Mouse (Mus musculus) ovary, adult 18-20 months (tissue): ENCODE data around the gene Thrb.
A peak's percentile ranks its signal among the peaks of the same experiment; 100 is the strongest.

Experiments used
- DNase-seq: peaks from one replicate; pipeline ENCODE4 v3.0.0; 2022; ENCODE audit warnings: low spot score, mixed read lengths

Gene Thrb

DNA sequence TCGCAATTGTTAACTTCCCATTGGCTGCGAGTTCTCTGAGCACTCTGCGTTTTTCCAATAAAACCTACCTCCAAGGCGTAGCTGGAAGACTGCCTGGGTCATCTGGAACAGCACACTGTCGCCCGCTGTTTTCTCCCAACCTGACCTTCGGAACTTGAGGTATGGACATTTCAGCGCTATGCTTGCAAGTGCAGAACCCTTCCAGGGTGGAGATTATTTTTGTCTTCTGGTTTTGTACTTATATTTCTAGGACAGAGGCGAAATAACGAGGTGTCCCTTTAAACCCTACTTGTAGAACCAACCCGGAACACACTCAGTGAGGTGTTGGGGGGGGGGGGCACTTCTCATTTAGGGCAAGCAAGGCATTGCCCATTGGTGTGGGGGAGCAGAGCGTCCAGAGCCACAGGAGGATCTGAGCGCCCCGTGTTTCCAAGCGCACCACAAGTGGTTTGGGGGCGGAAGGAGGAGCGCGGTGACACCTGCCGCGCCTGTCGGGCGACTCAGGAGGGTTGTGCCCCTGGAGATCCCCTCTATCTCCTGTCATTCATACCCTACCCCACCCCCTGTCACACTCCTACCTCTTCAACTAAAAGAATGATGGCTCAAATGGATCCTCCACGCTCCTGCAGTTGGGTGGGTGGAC is at the start of gene Thrb:
TSS of gene Thrb (plus strand) at position 576 of the 643 bp plus-strand sequence.
- DNase-seq: peak; percentile 8

GRCm38 (mm10) chr14:17621671-17622070 is 38.4 kb upstream of the Thrb start:
- no peak for DNase-seq

DNA sequence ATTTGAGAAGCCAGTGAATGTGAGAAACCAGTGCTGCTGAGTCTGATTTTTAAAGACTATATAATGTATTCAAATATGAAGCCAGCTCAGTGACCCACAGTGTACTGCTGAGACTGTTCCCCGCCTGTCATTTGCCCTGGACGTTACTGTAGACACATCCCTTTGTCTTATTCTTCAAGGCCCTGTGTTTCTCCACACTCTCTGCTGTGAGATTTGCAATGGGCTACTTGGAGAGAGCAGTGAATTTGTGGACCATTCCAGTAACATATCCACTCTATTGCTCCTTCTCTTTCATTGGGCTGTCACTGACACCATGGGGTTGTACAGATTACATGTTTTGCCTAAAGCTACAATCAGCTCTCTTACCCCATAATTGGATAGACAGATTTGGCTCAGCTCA is 36.1 kb upstream of the Thrb start:
- no peak for DNase-seq

DNA sequence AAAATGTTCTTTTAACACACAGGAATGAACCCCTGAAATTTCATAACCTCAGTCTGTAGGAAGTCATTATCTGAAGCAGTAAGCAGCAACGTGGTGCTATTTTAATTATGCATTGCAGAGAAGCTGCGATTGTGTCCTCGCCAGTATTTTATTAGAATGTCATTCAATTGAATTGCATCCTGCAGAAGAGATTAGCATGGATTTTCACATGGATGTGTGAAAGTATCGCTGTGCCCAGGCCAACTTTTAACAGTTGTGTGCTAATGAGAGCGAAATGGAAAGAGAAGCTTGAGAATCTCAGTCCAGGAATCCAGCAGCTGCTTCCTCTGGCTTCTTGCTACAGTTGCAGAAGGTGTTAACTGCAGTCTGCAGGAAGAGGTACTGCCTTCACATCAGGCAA is 30.8 kb upstream of the Thrb start:
- no peak for DNase-seq

DNA sequence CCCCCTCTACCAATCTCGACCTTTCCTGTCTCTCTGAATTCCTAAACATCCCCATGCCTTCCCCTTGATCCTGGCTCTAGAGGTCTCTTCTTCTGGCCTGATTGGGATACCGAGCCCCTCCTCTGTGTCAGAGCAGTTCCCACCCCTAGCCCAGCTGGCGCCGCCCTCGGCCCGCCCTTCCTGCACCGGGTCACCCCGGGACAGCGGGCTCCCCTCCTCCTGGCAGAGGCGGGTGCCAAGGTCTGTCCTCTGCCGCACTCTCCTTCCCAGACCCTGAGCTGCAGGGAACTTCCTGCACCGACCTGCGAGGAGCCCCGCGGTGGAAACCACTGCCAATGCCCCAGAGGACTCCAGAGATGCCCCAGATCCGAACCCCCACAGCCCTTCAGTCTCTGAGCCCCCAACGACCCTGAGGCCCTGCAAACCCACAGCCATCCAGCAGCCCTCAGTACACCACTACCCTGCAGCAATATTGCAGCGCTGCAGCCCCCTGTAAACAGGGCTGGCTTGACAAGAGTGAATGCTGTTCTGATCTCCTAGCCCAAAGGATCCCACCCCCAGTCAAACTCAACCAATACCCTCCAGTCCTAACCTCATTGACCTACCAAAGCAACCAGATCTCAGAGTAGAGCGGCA is 27.1 kb upstream of the Thrb start:
- peak; percentile 54 for DNase-seq

- DNase-seq: no peak
These were observed 23.1 kb upstream of the Thrb start for GRCm38 (mm10) chr14:17636971-17637370.

DNA sequence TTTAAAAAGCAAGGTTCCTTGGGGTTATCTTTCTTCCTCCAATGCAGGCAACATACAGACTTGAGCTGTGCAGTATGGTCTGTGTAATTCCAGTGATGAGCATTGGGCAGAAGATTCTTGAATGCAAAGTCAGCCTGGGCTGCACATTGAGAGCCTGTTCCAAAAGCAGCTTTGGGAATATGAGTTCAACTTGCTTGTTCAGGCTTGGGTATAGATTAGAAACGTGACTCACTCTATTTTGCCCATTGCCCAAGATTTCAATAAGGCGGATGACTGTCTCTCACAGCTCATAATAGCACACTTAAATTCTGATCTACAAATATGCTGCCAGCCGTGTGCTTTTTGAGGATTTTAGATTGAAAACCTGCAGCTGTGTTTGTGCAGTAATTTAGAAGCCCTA is 18.3 kb upstream of the Thrb start:
- no peak for DNase-seq

GRCm38 (mm10) chr14:17655084-17655483 is 5.0 kb upstream of the Thrb start:
- DNase-seq: no peak

- DNase-seq: peak; percentile 87
These were observed 1.0 kb upstream of the Thrb start for GRCm38 (mm10) chr14:17659031-17659430.

GRCm38 (mm10) chr14:17660329-17661099 is 453 bp downstream of the Thrb start:
- peak; percentile 78 for DNase-seq

DNA sequence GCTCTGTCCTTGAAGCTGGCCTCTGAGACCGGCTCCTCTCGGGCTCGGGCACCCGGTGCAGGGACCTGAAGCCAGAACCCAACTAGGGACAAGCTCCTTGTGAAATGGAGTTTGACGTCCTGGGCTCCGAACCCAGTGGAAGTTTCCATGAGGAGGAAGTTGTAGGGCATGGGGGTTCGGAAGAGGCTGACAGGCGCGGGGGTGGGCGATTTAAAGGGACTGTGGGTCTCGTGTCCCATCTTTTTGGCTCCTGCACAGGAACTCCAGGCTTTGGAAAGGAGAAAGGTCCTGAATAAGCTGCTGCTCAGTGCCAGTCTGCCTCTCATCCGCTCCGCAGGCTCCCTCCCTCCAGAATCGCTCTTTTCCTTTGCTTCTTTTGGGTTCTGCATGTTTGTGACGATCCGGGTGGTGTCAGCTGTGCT is 1.1 kb downstream of the Thrb start:
- no peak for DNase-seq

DNA sequence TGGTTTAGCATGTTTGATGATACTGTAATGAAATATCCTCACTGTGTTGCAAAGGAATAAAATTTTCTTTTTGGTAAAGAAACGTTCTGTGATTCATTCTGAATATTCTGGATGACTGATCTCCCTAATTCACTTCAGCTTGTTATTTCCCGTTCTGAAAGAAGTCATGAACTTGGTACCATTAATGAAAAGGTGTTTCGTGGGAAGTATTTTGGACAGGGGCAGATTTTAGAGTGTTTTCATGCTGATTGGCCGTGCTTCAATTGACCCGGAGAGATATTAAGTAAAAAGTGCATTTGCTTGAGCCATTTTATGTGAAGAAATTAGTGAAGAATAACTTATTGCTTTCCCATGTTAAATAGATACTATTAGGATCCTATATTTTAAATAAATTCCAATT is 2.0 kb downstream of the Thrb start:
- DNase-seq: no peak

DNA sequence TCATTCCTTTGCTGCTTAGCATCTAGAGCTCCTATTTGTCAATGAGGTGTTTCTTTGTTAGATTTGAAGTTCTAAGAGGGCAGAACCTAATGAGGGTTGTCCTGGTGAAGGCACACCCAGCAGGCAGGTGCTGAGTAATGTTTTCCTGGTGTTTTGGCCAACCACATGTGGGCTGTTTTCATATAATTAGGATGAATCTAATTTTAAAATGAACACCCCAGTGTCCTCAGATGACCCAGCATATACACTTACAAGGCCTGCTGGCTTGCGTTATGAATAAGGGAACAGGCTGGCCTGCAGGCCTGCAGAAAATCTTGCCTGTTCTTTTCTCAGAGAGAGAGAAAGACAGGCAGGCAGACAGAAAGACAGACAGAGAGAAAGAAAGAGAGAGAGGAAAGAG is 14.3 kb downstream of the Thrb start:
- DNase-seq: no peak

DNA sequence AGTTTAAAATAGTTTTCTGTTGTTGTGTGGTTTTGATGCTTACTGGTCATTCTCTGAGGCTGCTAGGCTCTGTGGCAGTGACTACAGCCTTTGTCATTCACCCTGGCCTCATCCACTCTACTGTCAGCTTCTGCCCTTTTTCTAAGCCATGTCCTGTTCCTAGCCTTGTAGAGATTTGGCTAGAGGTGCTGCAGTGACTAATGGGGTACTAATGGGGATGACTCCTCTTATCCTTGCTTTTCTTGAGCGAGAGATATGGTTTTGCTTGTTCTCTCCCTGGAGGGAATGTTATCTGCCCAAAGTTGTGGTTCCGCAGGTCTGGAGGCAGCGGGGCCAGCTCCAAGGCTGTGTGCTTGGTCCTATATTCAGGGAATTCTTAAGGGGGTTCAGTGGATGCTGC is 15.2 kb downstream of the Thrb start:
- DNase-seq: no peak

DNA sequence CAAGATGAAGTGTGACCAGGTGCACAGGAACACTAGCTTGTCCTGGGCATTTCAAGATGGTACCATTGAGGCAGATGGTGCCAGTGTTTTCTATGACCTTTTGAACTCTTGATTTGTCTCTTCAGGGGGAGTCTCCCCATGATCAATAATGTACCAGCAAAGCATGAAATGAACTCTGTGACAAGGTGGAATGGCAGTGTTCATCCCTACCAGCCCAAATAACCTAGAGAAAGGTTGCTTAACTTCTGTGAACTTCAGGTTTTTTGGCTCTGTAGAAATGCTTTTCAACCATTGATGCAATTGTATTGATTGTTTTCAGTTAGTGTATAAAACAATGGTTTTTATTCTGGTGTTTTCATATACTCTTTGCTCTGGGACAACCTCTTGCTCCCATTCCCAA is 21.4 kb downstream of the Thrb start:
- DNase-seq: no peak

DNA sequence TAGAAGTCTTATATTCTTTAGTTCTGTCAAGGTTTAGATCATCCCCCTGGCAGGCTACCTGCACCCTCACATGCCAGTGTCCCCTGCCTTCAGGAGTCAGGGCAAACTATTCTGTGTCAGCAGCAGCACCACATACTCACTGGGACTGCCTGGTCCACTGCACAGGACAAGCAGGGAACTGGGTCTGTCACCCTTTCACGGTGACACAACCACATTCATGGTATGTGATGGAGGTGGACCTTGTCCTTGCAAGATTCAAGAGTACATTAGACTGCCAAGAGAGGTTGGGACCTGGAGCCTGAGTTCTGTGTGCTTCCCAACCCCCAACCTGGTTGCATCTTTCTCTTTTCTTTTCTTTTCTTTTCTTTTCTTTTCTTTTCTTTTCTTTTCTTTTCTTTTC is 24.8 kb downstream of the Thrb start:
- no peak for DNase-seq

GRCm38 (mm10) chr14:17685491-17685890 is 25.4 kb downstream of the Thrb start:
- no peak for DNase-seq

DNA sequence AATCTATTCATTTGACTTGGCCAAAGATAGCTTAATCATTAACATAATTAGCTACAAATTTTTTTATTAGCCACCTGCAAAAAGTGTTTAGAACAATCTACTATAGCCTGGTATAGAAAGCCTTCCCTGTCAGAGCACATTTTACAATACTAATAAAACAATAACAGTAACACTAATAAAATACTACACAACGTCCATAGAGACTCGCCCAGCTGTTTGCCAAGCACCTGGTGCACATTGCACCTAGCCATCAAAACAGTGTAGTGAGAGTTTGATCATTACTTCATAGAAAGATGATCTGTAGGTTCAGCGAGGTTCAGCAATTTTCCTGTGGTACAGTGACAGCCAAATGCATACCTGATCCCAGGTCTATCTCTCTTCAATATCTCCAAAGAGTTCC is 26.9 kb downstream of the Thrb start:
- DNase-seq: no peak

GRCm38 (mm10) chr14:17691246-17691645 is 31.2 kb downstream of the Thrb start:
- no peak for DNase-seq

DNA sequence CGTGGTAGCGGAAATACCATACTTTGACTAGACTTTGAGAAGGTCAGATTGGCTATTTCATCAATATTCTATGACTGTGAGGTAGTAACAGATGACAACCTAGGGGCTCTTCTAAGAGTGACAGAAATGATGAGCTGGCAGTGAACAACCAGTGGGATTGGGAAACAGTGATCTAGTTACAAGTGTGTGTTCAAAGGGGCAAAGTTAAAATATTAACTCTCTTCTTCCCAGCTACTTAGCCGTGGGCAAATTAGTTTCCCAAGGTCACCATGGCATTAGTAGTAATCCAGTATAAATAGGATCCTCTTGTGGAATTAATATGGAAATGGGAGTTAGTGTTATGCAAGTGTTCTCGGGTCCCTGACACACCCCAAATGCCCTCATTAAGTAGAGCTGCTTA is 35.5 kb downstream of the Thrb start:
- no peak for DNase-seq

GRCm38 (mm10) chr14:17697920-17698632 is 38.0 kb downstream of the Thrb start:
- DNase-seq: no peak

DNA sequence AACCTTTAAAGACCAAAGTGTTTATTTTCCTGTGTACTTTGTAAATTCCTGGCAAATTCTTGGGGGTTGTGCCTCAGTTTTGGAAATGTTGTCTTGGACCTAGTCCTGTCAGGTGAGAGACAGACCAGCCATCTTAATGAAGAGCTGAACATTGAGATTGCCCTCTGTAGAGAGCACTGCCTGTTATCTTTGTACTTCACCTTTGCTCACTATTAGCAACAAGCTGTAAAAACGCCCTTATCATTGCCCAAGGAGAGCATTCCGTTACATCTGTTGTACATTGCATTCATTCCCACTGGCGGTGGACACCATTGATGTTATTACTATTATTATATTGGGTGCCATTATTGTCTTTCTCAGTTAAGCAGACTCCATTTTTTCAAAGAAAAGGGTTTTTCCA is 40.2 kb downstream of the Thrb start:
- DNase-seq: no peak
